Mouse (Mus musculus) C2C12 (cell line): ENCODE measurements at regions not wholly inside any gene's neighbourhood (a gene's known extent, or its start where the extent isn't known, plus 50 kb on each side); places are given as distances from the start of the nearest gene placed in this dataset.

Source experiments
- H3K27me3 ChIP-seq: one replicate; pipeline ENCODE4 v1.6.1; 2011; ENCODE audit not compliant: control insufficient read depth, insufficient read depth, insufficient read length
- H3K36me3 ChIP-seq: one replicate; pipeline ENCODE4 v1.6.1; 2011; ENCODE audit not compliant: control insufficient read depth, insufficient read depth
- H3K4me3 ChIP-seq: one replicate; pipeline ENCODE4 v1.5.1; 2011; ENCODE audit warnings: mild to moderate bottlenecking, control low read depth; ENCODE audit not compliant: poor library complexity, insufficient read depth, severe bottlenecking
- H3K79me2 ChIP-seq: one replicate; pipeline ENCODE4 v1.6.1; 2011; ENCODE audit not compliant: control insufficient read depth, insufficient read depth
- H3K79me3 ChIP-seq: one replicate; pipeline ENCODE4 v1.6.1; 2011; ENCODE audit warnings: low read depth, control low read depth
- H3ac ChIP-seq: one replicate; pipeline ENCODE3; 2011; ENCODE audit warnings: low read depth; ENCODE audit not compliant: control insufficient read depth, insufficient read length
- CEBPB ChIP-seq: IDR thresholded peaks from one replicate; pipeline ENCODE4 v1.6.1; 2011; ENCODE audit warnings: low read depth, mild to moderate bottlenecking, control low read depth, moderate library complexity
- CTCF ChIP-seq: IDR thresholded peaks from one replicate; pipeline ENCODE4 v1.5.1; 2011; ENCODE audit not compliant: control insufficient read depth, insufficient read depth, insufficient read length
- FOSL1 ChIP-seq: IDR thresholded peaks from one replicate; pipeline ENCODE4 v1.8.0; 2011; ENCODE audit warnings: mild to moderate bottlenecking, low read length; ENCODE audit not compliant: poor library complexity, insufficient read depth, severe bottlenecking
- MAX ChIP-seq: IDR thresholded peaks from one replicate; pipeline ENCODE4 v1.6.1; 2011; ENCODE audit warnings: mild to moderate bottlenecking, control low read depth
- MYOD1 ChIP-seq: IDR thresholded peaks from one replicate; pipeline ENCODE4 v1.6.1; 2011; ENCODE audit warnings: low read depth; ENCODE audit not compliant: control insufficient read depth, insufficient read length
- MYOG ChIP-seq: IDR thresholded peaks from one replicate; pipeline ENCODE4 v1.6.1; 2011; ENCODE audit not compliant: control insufficient read depth, insufficient read length; ENCODE audit errors: extremely low read depth
- USF1 ChIP-seq: IDR thresholded peaks from one replicate; pipeline ENCODE4 v1.6.1; 2011; ENCODE audit warnings: low read depth, mild to moderate bottlenecking, control low read depth, moderate library complexity

- Histone ChIP-seq H3K79me2 (no peaks in the 10 kb centered on the region), H3ac (no peak overlapping the region), H3K79me3 (no peaks in the 10 kb centered on the region), H3K36me3 (no peaks in the 10 kb centered on the region), H3K27me3 (no peaks in the 10 kb centered on the region), H3K4me3 (no peak overlapping the region)
- TF ChIP-seq CEBPB: no peak
Measured at GRCm38 (mm10) chr13:71874986-71875385, 88.5 kb downstream of the Irx1 start.

DNA sequence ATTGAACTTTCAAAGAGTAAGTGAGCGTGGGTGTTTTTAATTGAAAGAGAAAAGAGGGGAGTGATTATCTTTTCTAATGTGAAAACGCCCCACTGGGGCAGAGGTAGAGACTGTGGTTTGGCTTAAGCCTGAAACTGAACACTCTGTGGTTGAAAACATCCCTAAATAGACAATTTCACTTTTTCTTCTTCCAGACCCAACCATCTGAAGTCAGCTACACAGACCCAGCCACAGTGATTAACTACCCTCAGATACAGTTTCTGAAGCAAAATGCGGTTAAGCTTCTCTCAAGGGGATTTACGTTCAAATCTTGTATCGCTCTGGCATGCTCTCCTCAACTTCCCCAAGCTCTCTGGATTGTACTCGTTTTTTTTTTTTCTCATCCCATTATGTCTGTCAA is 94.8 kb downstream of the Irx1 start:
- H3K4me3 ChIP-seq: no peak overlapping the region
- H3K27me3 ChIP-seq: no peaks in the 10 kb centered on the region
- H3K36me3 ChIP-seq: no peaks in the 10 kb centered on the region
- H3K79me2 ChIP-seq: no peaks in the 10 kb centered on the region
- no peaks in the 10 kb centered on the region for H3K79me3 ChIP-seq
- no peak overlapping the region for H3ac ChIP-seq
- no peak for TF ChIP-seq FOSL1
- TF ChIP-seq CEBPB: no peak
- no peak for TF ChIP-seq CTCF
- no peak for TF ChIP-seq MYOG
- no peak for TF ChIP-seq USF1
- no peak for TF ChIP-seq MAX
- TF ChIP-seq MYOD1: no peak

DNA sequence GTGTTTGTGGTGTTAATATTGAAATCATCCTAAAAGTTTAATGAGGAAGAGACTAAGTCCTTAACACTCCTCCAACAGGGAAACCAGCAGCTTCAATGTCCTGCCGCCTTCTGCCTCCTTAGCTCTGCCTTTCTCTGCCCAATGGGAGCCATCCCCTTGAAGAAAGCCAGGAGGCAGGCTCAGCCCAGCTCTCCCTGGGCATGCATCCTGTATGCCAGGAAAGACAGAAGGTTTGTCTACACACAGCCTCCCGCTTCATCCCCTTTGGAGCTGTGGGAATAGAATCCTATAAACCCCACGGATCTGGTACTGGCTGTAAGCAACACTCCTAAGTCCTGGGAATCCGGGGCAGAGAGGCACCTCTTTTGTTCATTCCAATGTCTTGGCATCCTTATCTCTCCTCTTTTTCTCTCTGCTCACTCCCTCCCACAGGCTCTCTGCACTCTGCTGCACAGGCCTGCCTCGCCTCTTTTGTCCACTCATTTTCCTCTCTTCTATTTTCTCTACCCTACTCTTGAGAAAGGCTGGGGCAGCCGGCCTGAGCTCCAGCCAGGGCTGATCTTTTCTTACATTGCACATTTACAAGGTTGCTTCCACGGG is 110.0 kb downstream of the Irx1 start:
- H3K79me2 ChIP-seq: no peaks in the 10 kb centered on the region
- H3K4me3 ChIP-seq: no peak overlapping the region
- TF ChIP-seq MYOG (no peak), USF1 (no peak), CTCF (no peak), FOSL1 (no peak), MYOD1 (no peak), CEBPB (no peak), MAX (no peak)
- no peaks in the 10 kb centered on the region for H3K79me3 ChIP-seq
- no peaks in the 10 kb centered on the region for H3K36me3 ChIP-seq
- H3K27me3 ChIP-seq: no peaks in the 10 kb centered on the region
- no peak overlapping the region for H3ac ChIP-seq

- Histone ChIP-seq H3ac (no peak overlapping the region), H3K79me2 (no peaks in the 10 kb centered on the region), H3K27me3 (no peaks in the 10 kb centered on the region), H3K36me3 (no peaks in the 10 kb centered on the region), H3K79me3 (no peaks in the 10 kb centered on the region), H3K4me3 (no peak overlapping the region)
- TF ChIP-seq FOSL1 (no peak), CTCF (no peak), MAX (no peak), MYOD1 (no peak), MYOG (no peak), CEBPB (no peak), USF1 (no peak)
Measured at GRCm38 (mm10) chr13:71804032-71804958, 159.2 kb downstream of the Irx1 start.

DNA sequence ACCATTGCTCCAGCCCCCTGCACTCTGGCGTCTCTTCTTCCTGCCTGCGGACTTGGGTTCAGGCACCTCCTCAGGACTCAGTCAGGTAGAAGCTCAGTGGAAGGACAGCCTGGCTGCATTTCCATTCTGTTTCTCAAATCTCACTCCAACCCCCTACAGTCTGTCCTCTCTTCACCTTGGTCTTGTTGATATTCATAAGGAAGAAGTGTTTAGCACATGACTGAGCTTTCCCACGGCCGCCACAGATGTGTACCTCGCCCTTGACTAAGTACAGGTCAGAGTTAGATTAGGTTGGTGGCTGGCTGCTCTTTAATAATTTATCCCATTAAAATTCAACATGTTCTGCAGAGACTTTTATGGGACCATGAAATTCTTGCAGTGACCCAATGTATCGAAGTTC is 165.2 kb downstream of the Irx1 start:
- no peak overlapping the region for H3ac ChIP-seq
- H3K79me2 ChIP-seq: no peaks in the 10 kb centered on the region
- TF ChIP-seq MYOD1: no peak
- H3K4me3 ChIP-seq: no peak overlapping the region
- no peaks in the 10 kb centered on the region for H3K36me3 ChIP-seq
- no peaks in the 10 kb centered on the region for H3K27me3 ChIP-seq
- no peaks in the 10 kb centered on the region for H3K79me3 ChIP-seq

- TF ChIP-seq CEBPB (no peak), MYOG (no peak), CTCF (no peak)
Measured at GRCm38 (mm10) chr13:71784740-71785139, 178.8 kb downstream of the Irx1 start.

More at GRCm38 (mm10) chr13:71784740-71785139, 178.8 kb downstream of the Irx1 start:
- no peak overlapping the region for H3K4me3 ChIP-seq
- H3K36me3 ChIP-seq: no peaks in the 10 kb centered on the region
- H3K79me2 ChIP-seq: no peaks in the 10 kb centered on the region
- no peaks in the 10 kb centered on the region for H3K79me3 ChIP-seq
- no peaks in the 10 kb centered on the region for H3K27me3 ChIP-seq
- H3ac ChIP-seq: no peak overlapping the region
